In the genomic region with DNA sequence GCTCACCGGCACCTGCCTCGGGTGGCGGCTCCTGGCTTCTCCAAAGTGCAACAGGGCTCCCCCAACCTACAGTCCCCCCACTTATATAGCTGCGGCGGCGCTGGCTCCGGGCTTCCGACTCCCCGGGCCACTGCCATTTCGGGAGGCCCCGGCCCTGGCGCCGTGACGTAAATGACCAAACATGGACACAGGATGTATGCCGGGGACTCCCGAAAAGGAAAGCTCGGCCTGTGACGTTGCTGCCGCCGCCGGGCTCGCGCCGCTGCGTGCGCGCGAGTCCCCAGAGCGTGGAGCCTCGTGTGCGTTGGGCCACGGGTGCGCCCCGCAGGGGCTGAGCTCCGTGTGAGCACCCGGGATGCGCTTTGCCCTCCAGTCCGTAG, we compare ENCODE assay signal across 8 mouse cellular contexts. TPM values are rescaled to one million over a fixed set of nuclear protein-coding genes. Genes with fewer than 3 reads are reported as not detected.
DNase-seq lines count a peak whose midpoint lies in the region; ATAC-seq lines count a peak whose summit lies in the region.
"Had no signal": no experiment of that assay in that cellular context is flagged by ENCODE, and none has a peak within 500 bp of the region (broad histone marks: within the 10 kb centered on the region; RNA-seq: fewer than 3 reads in every experiment).

A gene (minus strand): TSS at position 59 of the 380 bp plus-strand sequence.

- peak; percentile 91 for ATAC-seq in activated CD4-positive, CD25-positive, alpha-beta regulatory T cell, adult 4 months
- peak; percentile 17; the same call in 1 of the 2 replicates for ATAC-seq in midbrain, embryonic 12.5 days (ENCODE audit: low FRiP score, low read depth)
- 0 out of 2 replicates have a peak, but pooled peaks have one; percentile 53 for ATAC-seq in stomach, embryonic 15.5 days (ENCODE audit: insufficient read depth, low FRiP score, low read depth)

- 0 out of 2 replicates have a peak within 1 kb of the TSS, but pooled peaks have one; percentile 21 for H3K9ac ChIP-seq in midbrain, embryonic 12.5 days (replicated peaks)
- no peak within 1 kb of the TSS for H3K9ac ChIP-seq in stomach, embryonic 15.5 days

- intact Hi-C loops in left cerebral cortex, postnatal 10 days (cut with DNase I) = loop anchor here (5.0 kb wide), 2 partner anchors 46 to 74 kb away; a partner anchor contains a TSS

- DNase-seq in ES-CJ7 (ENCODE audit: low read depth, low spot score) = peak; percentile 84
- peak; percentile 26 for DNase-seq in embryo, embryonic 11.5 days (ENCODE audit: low read depth, low spot score)
- DNase-seq in hindbrain, embryonic 10.5 days (ENCODE audit: low spot score) = peak; percentile 63
- DNase-seq in left cerebral cortex, postnatal 10 days (ENCODE audit: extremely low spot score in 1 of 2, low spot score in 2 of 2) = peak; percentile 86 to 89

- peak within 1 kb of the TSS; percentile 56 for H3K4me3 ChIP-seq in hindbrain, embryonic 10.5 days
- peak within 1 kb of the TSS; percentile 46 for H3K4me3 ChIP-seq in midbrain, embryonic 12.5 days
- H3K4me3 ChIP-seq in stomach, embryonic 15.5 days (replicated peaks) = peak within 1 kb of the TSS; percentile 48

- H3K27ac ChIP-seq in hindbrain, embryonic 10.5 days = no peak within 1 kb of the TSS; the same call in 1 of the 2 replicates
- no peak within 1 kb of the TSS for H3K27ac ChIP-seq in midbrain, embryonic 12.5 days (replicated peaks)
- no peak within 1 kb of the TSS for H3K27ac ChIP-seq in stomach, embryonic 15.5 days

- WGBS in hindbrain, embryonic 10.5 days = under 1% methylated on average over 38 of the region's 38 CpGs
- under 1% methylated on average over 38 of the region's 38 CpGs for WGBS in midbrain, embryonic 12.5 days
- WGBS in stomach, embryonic 15.5 days = under 1% methylated on average over 38 of the region's 38 CpGs

- peak within 1 kb of the TSS; percentile 66 for H3K4me2 ChIP-seq in midbrain, embryonic 12.5 days (replicated peaks)
- peak within 1 kb of the TSS; percentile 89 for H3K4me2 ChIP-seq in stomach, embryonic 15.5 days

- no peaks in the 10 kb centered on the region for H3K9me3 ChIP-seq in hindbrain, embryonic 10.5 days
- H3K9me3 ChIP-seq in midbrain, embryonic 12.5 days = no peaks in the 10 kb centered on the region
- H3K9me3 ChIP-seq in stomach, embryonic 15.5 days = no peaks in the 10 kb centered on the region

- peaks cover 83% of the 10 kb centered on the region for H3K27me3 ChIP-seq in hindbrain, embryonic 10.5 days (ENCODE audit: insufficient read depth, poor library complexity, severe bottlenecking)
- H3K27me3 ChIP-seq in midbrain, embryonic 12.5 days = peaks cover 91% of the 10 kb centered on the region
- peaks cover 66% of the 10 kb centered on the region for H3K27me3 ChIP-seq in stomach, embryonic 15.5 days (replicated peaks)

- no peaks in the 10 kb centered on the region for H3K36me3 ChIP-seq in hindbrain, embryonic 10.5 days
- no peaks in the 10 kb centered on the region for H3K36me3 ChIP-seq in midbrain, embryonic 12.5 days
- no peaks in the 10 kb centered on the region for H3K36me3 ChIP-seq in stomach, embryonic 15.5 days

- H3K4me1 ChIP-seq in hindbrain, embryonic 10.5 days (replicated peaks) = peaks cover 33% of the 10 kb centered on the region
- peaks cover 36% of the 10 kb centered on the region for H3K4me1 ChIP-seq in midbrain, embryonic 12.5 days
- H3K4me1 ChIP-seq in stomach, embryonic 15.5 days = peaks cover 27% of the 10 kb centered on the region

RNA-seq across cellular contexts. Expression of the gene that starts here (rescaled TPM):
- not detected for polyA plus RNA-seq in activated CD4-positive, CD25-positive, alpha-beta regulatory T cell, adult 4 months (2017; shearing (Covaris generic))
- not detected in 2 replicates for polyA plus RNA-seq in hindbrain, embryonic 10.5 days (2016; fragmentation: Nextera tagmentation; extraction: Ambion mirVana)
- 10 to 100 TPM; 31.2 to 33.6 TPM for total RNA-seq in left cerebral cortex, postnatal 10 days (2021)
- polyA plus RNA-seq in midbrain, embryonic 12.5 days (2016; fragmentation: Nextera tagmentation; extraction: Ambion mirVana) = not detected in 2 replicates
- not detected in 2 replicates for polyA plus RNA-seq in stomach, embryonic 15.5 days (2015; fragmentation: Nextera tagmentation; extraction: Ambion mirVana)
- polyA plus RNA-seq: gonadal fat pad, adult 2 months had no signal

Comparison
In these comparisons a context has a peak if more than half of its experiments do, and no peak if none do; other contexts are left out.
1. Peak in ATAC-seq in activated CD4-positive, CD25-positive, alpha-beta regulatory T cell, adult 4 months; RNA of the gene not detected or under 1 TPM.
2. Peak in DNase-seq and H3K4me3 ChIP-seq in hindbrain, embryonic 10.5 days; RNA of the gene not detected or under 1 TPM.
3. Peak in ATAC-seq, H3K4me3 ChIP-seq, H3K9ac ChIP-seq and H3K4me2 ChIP-seq in midbrain, embryonic 12.5 days; RNA of the gene not detected or under 1 TPM.
4. Peak in ATAC-seq, H3K4me3 ChIP-seq and H3K4me2 ChIP-seq in stomach, embryonic 15.5 days; RNA of the gene not detected or under 1 TPM.
5. DNase-seq: peak in every context shown above with its lines; median percentile 88 in left cerebral cortex, postnatal 10 days; 84 in ES-CJ7; 63 in hindbrain, embryonic 10.5 days; 26 in embryo, embryonic 11.5 days.
6. ATAC-seq: peak in every context shown above with its lines; median percentile 91 in activated CD4-positive, CD25-positive, alpha-beta regulatory T cell, adult 4 months; 53 in stomach, embryonic 15.5 days; 17 in midbrain, embryonic 12.5 days.